ENCODE assay signal across 9 mouse cellular contexts in genomic region chr11:4308060-4308513, GRCm38 (mm10). TPM values are rescaled to one million over a fixed set of nuclear protein-coding genes. Genes with fewer than 3 reads are reported as not detected.
DNase-seq lines count a peak whose midpoint lies in the region; ATAC-seq and TF ChIP-seq lines count a peak whose summit lies in the region.
"Had no signal": no experiment of that assay in that cellular context is flagged by ENCODE, and none has a peak within 500 bp of the region (broad histone marks: within the 10 kb centered on the region; RNA-seq: fewer than 3 reads in every experiment).

No protein-coding gene starts in this region.

- peaks cover 9% of the 10 kb centered on the region for H3K4me1 ChIP-seq in forebrain, embryonic 13.5 days
- peaks cover 12% of the 10 kb centered on the region for H3K4me1 ChIP-seq in forebrain, embryonic 12.5 days
- no peaks in the 10 kb centered on the region for H3K4me1 ChIP-seq in neural tube, embryonic 12.5 days
- H3K4me1 ChIP-seq: hindbrain, embryonic 15.5 days had no signal

- ATAC-seq in forebrain, embryonic 13.5 days: no peak
- no peak for ATAC-seq in forebrain, embryonic 12.5 days (ENCODE audit: low FRiP score)
- ATAC-seq in neural tube, embryonic 12.5 days (ENCODE audit: low FRiP score, low read depth): no peak
- peak; percentile 65 for ATAC-seq in inflammation-experienced regulatory T-cells, adult 6 months
- no peak for ATAC-seq in frontal cortex, adult (ENCODE audit: low TSS enrichment)

- 0 out of 2 replicates have a peak overlapping the region, but pooled peaks have one; percentile 10 for H3K4me2 ChIP-seq in forebrain, embryonic 13.5 days
- H3K4me2 ChIP-seq in forebrain, embryonic 12.5 days: no peak overlapping the region
- H3K4me2 ChIP-seq in neural tube, embryonic 12.5 days (replicated peaks): peak overlapping the region; percentile 40
- H3K4me2 ChIP-seq: hindbrain, embryonic 15.5 days had no signal

- H3K27me3 ChIP-seq in forebrain, embryonic 13.5 days: peaks cover 5% of the 10 kb centered on the region; the same call in 1 of the 2 replicates
- peaks cover 54% of the 10 kb centered on the region for H3K27me3 ChIP-seq in forebrain, embryonic 12.5 days
- H3K27me3 ChIP-seq in neural tube, embryonic 12.5 days (replicated peaks): no peaks in the 10 kb centered on the region
- H3K27me3 ChIP-seq: hindbrain, embryonic 15.5 days had no signal

- H3K9ac ChIP-seq in forebrain, embryonic 13.5 days: no peak overlapping the region
- no peak overlapping the region for H3K9ac ChIP-seq in forebrain, embryonic 12.5 days
- H3K9ac ChIP-seq in neural tube, embryonic 12.5 days: 0 out of 2 replicates have a peak overlapping the region, but pooled peaks have one; percentile 9
- H3K9ac ChIP-seq: hindbrain, embryonic 15.5 days had no signal

- H3K36me3 ChIP-seq in forebrain, embryonic 13.5 days (ENCODE audit: poor library complexity, severe bottlenecking): no peaks in the 10 kb centered on the region
- no peaks in the 10 kb centered on the region for H3K36me3 ChIP-seq in forebrain, embryonic 12.5 days (replicated peaks)
- no peaks in the 10 kb centered on the region for H3K36me3 ChIP-seq in neural tube, embryonic 12.5 days
- H3K36me3 ChIP-seq: hindbrain, embryonic 15.5 days had no signal

- intact Hi-C loops in left cerebral cortex, postnatal 4 days (cut with DNase I): no loop called here

- H3K27ac ChIP-seq in forebrain, embryonic 13.5 days: no peak overlapping the region
- no peak overlapping the region for H3K27ac ChIP-seq in forebrain, embryonic 12.5 days
- H3K27ac ChIP-seq in neural tube, embryonic 12.5 days: no peak overlapping the region
- H3K27ac ChIP-seq in layer of hippocampus, adult 2 months: no peak overlapping the region
- H3K27ac ChIP-seq: hindbrain, embryonic 15.5 days had no signal

- H3K9me3 ChIP-seq in forebrain, embryonic 13.5 days (replicated peaks): no peaks in the 10 kb centered on the region
- H3K9me3 ChIP-seq in forebrain, embryonic 12.5 days: no peaks in the 10 kb centered on the region
- H3K9me3 ChIP-seq in neural tube, embryonic 12.5 days: no peaks in the 10 kb centered on the region
- H3K9me3 ChIP-seq: hindbrain, embryonic 15.5 days had no signal

- 22% methylated on average over 6 of the region's 6 CpGs for WGBS in forebrain, embryonic 13.5 days
- WGBS in forebrain, embryonic 12.5 days: 8% methylated on average over 6 of the region's 6 CpGs
- WGBS in neural tube, embryonic 12.5 days: 17% methylated on average over 6 of the region's 6 CpGs

- TF ChIP-seq CTCF in layer of hippocampus, adult 2 months (conservative IDR thresholded peaks at IDR 0.05): no peak

- no peak for DNase-seq in neural tube, embryonic 10.5 days (ENCODE audit: extremely low spot score, low spot score)
- DNase-seq in left cerebral cortex, postnatal 4 days: no peak
- DNase-seq in layer of hippocampus, adult 2 months (ENCODE audit: low spot score in 2 of 2): no peak

- no peak overlapping the region for H3K4me3 ChIP-seq in forebrain, embryonic 13.5 days
- no peak overlapping the region for H3K4me3 ChIP-seq in forebrain, embryonic 12.5 days (replicated peaks)
- no peak overlapping the region for H3K4me3 ChIP-seq in neural tube, embryonic 12.5 days
- no peak overlapping the region for H3K4me3 ChIP-seq in layer of hippocampus, adult 2 months
- H3K4me3 ChIP-seq: hindbrain, embryonic 15.5 days had no signal

RNA-seq across cellular contexts. Expression of gene Lif, which starts 50.7 kb away (rescaled TPM):
- polyA plus RNA-seq in forebrain, embryonic 13.5 days (2015; fragmentation: Nextera tagmentation; extraction: Ambion mirVana): 0.04 TPM in 1 of 2 replicates, not detected in the other
- polyA plus RNA-seq in forebrain, embryonic 12.5 days (2016; fragmentation: Nextera tagmentation; extraction: Ambion mirVana): 0.06 TPM in 1 of 2 replicates, not detected in the other
- not detected in 2 replicates for polyA plus RNA-seq in neural tube, embryonic 12.5 days (2016; fragmentation: Nextera tagmentation; extraction: Ambion mirVana)
- 1 to 10 TPM; 1.9 to 2.6 (median 2.5) TPM for polyA plus RNA-seq in inflammation-experienced regulatory T-cells, adult 6 months (2017; shearing (Covaris generic))
- under 1 TPM; 0.08 TPM for total RNA-seq in left cerebral cortex, postnatal 4 days (2021)
- 1 to 10 TPM in 1 of 2 experiments, under 1 TPM in 1; 0.92 to 1.7 TPM for total RNA-seq in layer of hippocampus, adult 2 months (2021)
